Mouse (Mus musculus) left cerebral cortex, postnatal 10 days (tissue): ENCODE measurements around the gene Zdhhc11. TPM values are rescaled to one million over a fixed set of nuclear protein-coding genes. Genes with fewer than 3 reads are reported as not detected.

Experiments
- DNase-seq, 2 experiments: peaks; one replicate each; pipeline ENCODE4 v3.0.0; 2021 to 2022; ENCODE audit warnings: low spot score in 2 of 2, mixed read lengths in 1 of 2; ENCODE audit errors: extremely low spot score in 1 of 2
- intact Hi-C: fragments of 180-260 bp; cut with DNase I; formaldehyde crosslinking; loops from one replicate; pipeline ENCODE4 v1.15.1; 2025
- microRNA-seq: library from miRNA; unstranded; fragments of <30 nt; microRNA quantifications from one replicate; pipeline ENCODE4 v1.2.0, GENCODE M21; 2022
- total RNA-seq, 2 experiments: library from RNA; stranded (reverse); gene quantifications; 2 replicates each; pipeline ENCODE4 v1.2.3; 2021

The Zdhhc11 gene
- total RNA-seq, 2 experiments from 2014 or later: not detected

GRCm38 (mm10) chr13:74035776-74036175, 72.1 kb downstream of the Zdhhc11 start:
- DNase-seq: no peak
- intact Hi-C loops: no loop called here

- intact Hi-C loops: no loop called here
- no peak for DNase-seq
Measured at GRCm38 (mm10) chr13:74039926-74040325, 76.3 kb downstream of the Zdhhc11 start.

Small RNA genes lying within 50 kb of the gene (microRNA-seq; reads per million reads assigned to microRNA genes)
- not detected for gene Gm25197

Other genes with a start within 250 kb of the Zdhhc11 start
- 1 to 10 TPM; 6.0 to 7.3 TPM for gene Slc12a7, start 230.8 kb upstream of the Zdhhc11 start, total RNA-seq
- 1 to 10 TPM; 6.5 to 6.6 TPM for gene Nkd2, start 116.2 kb upstream of the Zdhhc11 start, total RNA-seq
- gene Trip13, start 26.1 kb upstream of the Zdhhc11 start, total RNA-seq: 1 to 10 TPM; 1.6 to 2.0 TPM
- 10 to 100 TPM; 84.8 to 92.0 TPM for gene Brd9, start 26.0 kb upstream of the Zdhhc11 start, total RNA-seq
- gene Tppp, start 45.6 kb downstream of the Zdhhc11 start, total RNA-seq: 100 to 1,000 TPM; 123 to 126 TPM
- gene Cep72, start 98.4 kb downstream of the Zdhhc11 start, total RNA-seq: 1 to 10 TPM; 1.7 to 2.3 TPM
- gene Slc9a3, start 157.6 kb downstream of the Zdhhc11 start, total RNA-seq: 1 to 10 TPM in 1 of 2 experiments, under 1 TPM in 1; 0.73 to 1.2 TPM
- 10 to 100 TPM; 69.9 to 70.3 TPM for gene Exoc3, start 244.9 kb downstream of the Zdhhc11 start, total RNA-seq